Mouse (Mus musculus) lung, adult 2 months (tissue): ENCODE data around the gene Clec4a3.

Source experiments
- CTCF ChIP-seq: fragments of 200-500 bp; IDR thresholded peaks from 2 replicates; pipeline ENCODE4 v1.5.1; 2011; ENCODE audit warnings: mild to moderate bottlenecking, low read length, control low read depth; ENCODE audit not compliant: insufficient read depth
- POLR2A ChIP-seq: fragments of 200-500 bp; IDR thresholded peaks from 2 replicates; pipeline ENCODE4 v1.6.1; 2011; ENCODE audit warnings: low read depth, mild to moderate bottlenecking, control low read depth, low read length, borderline replicate concordance; ENCODE audit errors: extremely low read depth

- TF ChIP-seq CTCF: no peak
- TF ChIP-seq POLR2A: no peak
Observed at GRCm38 (mm10) chr6:122969048-122969447, 16.7 kb downstream of the Clec4a3 start.
